Mouse (Mus musculus) myocyte (in vitro differentiated cells): ENCODE results near the gene Celf5. TPM values are rescaled to one million over a fixed set of nuclear protein-coding genes. Genes with fewer than 3 reads are reported as not detected.
"Not testable (repeated sequence)": the region's sequence is repeated elsewhere in the genome, so short reads cannot be mapped to it uniquely, and the experiment has no call there.

Experiments
- H3K27me3 ChIP-seq: one replicate; pipeline ENCODE4 v1.6.1; 2011; ENCODE audit not compliant: control insufficient read depth, insufficient read depth, insufficient read length
- H3K36me3 ChIP-seq: one replicate; pipeline ENCODE4 v1.6.1; 2011; ENCODE audit not compliant: control insufficient read depth, insufficient read depth
- H3K4me2 ChIP-seq: one replicate; pipeline ENCODE4 v1.6.1; 2011; ENCODE audit warnings: low read depth, control low read depth
- H3K4me3 ChIP-seq: one replicate; pipeline ENCODE4 v1.5.1; 2011; ENCODE audit warnings: mild to moderate bottlenecking, control low read depth, moderate library complexity
- H3K79me2 ChIP-seq: one replicate; pipeline ENCODE4 v1.6.1; 2011; ENCODE audit not compliant: control insufficient read depth, insufficient read depth
- H3ac ChIP-seq: one replicate; pipeline ENCODE4 v1.6.1; 2011; ENCODE audit not compliant: control insufficient read depth, insufficient read length
- CEBPB ChIP-seq: IDR thresholded peaks from 2 replicates; pipeline ENCODE4 v1.6.1; 2011; ENCODE audit warnings: mild to moderate bottlenecking, moderate library complexity; ENCODE audit not compliant: poor library complexity, insufficient read depth, severe bottlenecking
- E2F4 ChIP-seq: IDR thresholded peaks from one replicate; pipeline ENCODE4 v1.6.1; 2011; ENCODE audit warnings: mild to moderate bottlenecking, control low read depth, moderate library complexity; ENCODE audit not compliant: insufficient read depth
- MAX ChIP-seq: IDR thresholded peaks from one replicate; pipeline ENCODE4 v1.6.1; 2011; ENCODE audit warnings: low read depth, mild to moderate bottlenecking, control low read depth
- MYOD1 ChIP-seq, 3 experiments: IDR thresholded peaks; one replicate each; pipeline ENCODE4 v1.6.1; 2011; ENCODE audit warnings: control low read depth in 2 of 3, low read depth in 2 of 3, mild to moderate bottlenecking in 2 of 3, moderate library complexity in 1 of 3; ENCODE audit not compliant: insufficient read length in 2 of 3, control insufficient read depth in 1 of 3
- MYOG ChIP-seq, 3 experiments: IDR thresholded peaks; one replicate each; pipeline ENCODE4 v1.6.1; 2011; ENCODE audit warnings: control low read depth in 2 of 3, low read depth in 2 of 3, mild to moderate bottlenecking in 2 of 3; ENCODE audit not compliant: insufficient read length in 2 of 3, control insufficient read depth in 1 of 3, insufficient read depth in 1 of 3
- POLR2A ChIP-seq: IDR thresholded peaks from one replicate; pipeline ENCODE4 v1.6.1; 2011; ENCODE audit warnings: low read depth, mild to moderate bottlenecking, control low read depth, moderate library complexity; ENCODE audit not compliant: insufficient read length
- POLR2AphosphoS2 ChIP-seq: IDR thresholded peaks from one replicate; pipeline ENCODE4 v1.6.1; 2011; ENCODE audit warnings: low read depth, control low read depth; ENCODE audit not compliant: insufficient read length
- REST ChIP-seq: IDR thresholded peaks from one replicate; pipeline ENCODE4 v1.6.1; 2011; ENCODE audit warnings: mild to moderate bottlenecking, control low read depth, moderate library complexity; ENCODE audit not compliant: insufficient read depth, insufficient read length
- SRF ChIP-seq: IDR thresholded peaks from one replicate; pipeline ENCODE4 v1.6.1; 2011; ENCODE audit warnings: low read depth; ENCODE audit not compliant: control insufficient read depth, insufficient read length
- TCF12 ChIP-seq: IDR thresholded peaks from one replicate; pipeline ENCODE4 v1.6.1; 2011; ENCODE audit warnings: mild to moderate bottlenecking, control low read depth; ENCODE audit not compliant: poor library complexity, insufficient read depth, severe bottlenecking
- TCF3 ChIP-seq: IDR thresholded peaks from one replicate; pipeline ENCODE4 v1.6.1; 2011; ENCODE audit warnings: low read depth, control low read depth; ENCODE audit not compliant: insufficient read length
- USF1 ChIP-seq: IDR thresholded peaks from one replicate; pipeline ENCODE4 v1.6.1; 2011; ENCODE audit warnings: low read depth, mild to moderate bottlenecking, control low read depth, moderate library complexity
- polyA plus RNA-seq: library from polyadenylated mRNA; unstranded; fragments of >200 nt; fragmentation: generic; extraction: Trizol; gene quantifications from one replicate; pipeline ENCODE4 v1.2.1, GENCODE M21; 2012; ENCODE audit warnings: missing spikeins

Celf5 gene
- polyA plus RNA-seq, 1 experiment: 0.37 TPM

DNA sequence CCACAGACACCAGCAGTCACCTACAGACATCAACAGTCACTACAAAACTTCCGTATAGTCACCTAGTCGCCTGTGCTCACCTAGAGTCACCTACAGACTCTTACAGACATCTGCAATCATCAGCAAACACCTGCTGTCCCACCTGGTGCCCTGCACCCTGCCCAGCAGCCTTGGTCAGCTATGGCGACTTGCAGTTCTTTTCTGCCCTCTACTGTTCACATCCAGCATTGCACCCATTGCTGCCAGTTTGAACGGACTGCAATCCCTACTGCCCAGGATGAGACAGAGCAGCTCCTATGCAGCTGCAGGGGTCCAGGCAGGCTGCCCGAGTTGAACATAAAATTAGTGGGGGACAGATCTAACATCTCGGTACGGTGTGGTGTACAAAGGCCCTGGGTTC, 32.4 kb downstream of the Celf5 start:
- no peaks in the 10 kb centered on the region for H3K79me2 ChIP-seq
- H3K4me3 ChIP-seq: no peak overlapping the region
- H3K36me3 ChIP-seq: no peaks in the 10 kb centered on the region
- no peak overlapping the region for H3K4me2 ChIP-seq
- TF ChIP-seq MYOG (IDR thresholded peaks at IDR 0.05; ENCODE audit: control insufficient read depth in 1 of 3, insufficient read depth in 1 of 3, insufficient read length in 2 of 3, low read depth in 2 of 3) (peak in 1 of 3 experiments; percentile 37), MYOD1 (IDR thresholded peaks at IDR 0.05; ENCODE audit: control insufficient read depth in 1 of 3, insufficient read length in 2 of 3, low read depth in 2 of 3) (peak in 1 of 3 experiments; percentile 51), MAX (no peak), E2F4 (no peak)
- no peaks in the 10 kb centered on the region for H3K27me3 ChIP-seq
- no peak overlapping the region for H3ac ChIP-seq

DNA sequence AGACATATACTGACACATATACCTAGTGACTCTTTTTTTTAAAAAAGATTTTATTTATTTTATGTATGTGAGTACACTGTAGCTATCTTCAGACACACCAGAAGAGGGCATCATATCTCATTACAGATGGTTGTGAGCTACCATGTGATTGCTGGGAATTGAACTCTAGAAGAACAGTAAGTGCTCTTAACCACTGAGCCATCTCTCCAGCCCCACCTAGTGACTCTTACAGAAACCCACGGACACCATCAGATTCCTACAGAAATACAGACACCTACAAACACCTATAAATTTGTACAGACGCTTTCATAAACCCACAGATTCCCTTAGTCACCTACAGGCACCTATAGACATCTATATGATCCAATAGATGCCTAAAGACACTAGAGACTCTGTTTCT, 37.0 kb downstream of the Celf5 start:
- not testable (repeated sequence) for H3ac ChIP-seq, H3K36me3 ChIP-seq, H3K4me3 ChIP-seq, H3K79me2 ChIP-seq, H3K4me2 ChIP-seq, H3K27me3 ChIP-seq

DNA sequence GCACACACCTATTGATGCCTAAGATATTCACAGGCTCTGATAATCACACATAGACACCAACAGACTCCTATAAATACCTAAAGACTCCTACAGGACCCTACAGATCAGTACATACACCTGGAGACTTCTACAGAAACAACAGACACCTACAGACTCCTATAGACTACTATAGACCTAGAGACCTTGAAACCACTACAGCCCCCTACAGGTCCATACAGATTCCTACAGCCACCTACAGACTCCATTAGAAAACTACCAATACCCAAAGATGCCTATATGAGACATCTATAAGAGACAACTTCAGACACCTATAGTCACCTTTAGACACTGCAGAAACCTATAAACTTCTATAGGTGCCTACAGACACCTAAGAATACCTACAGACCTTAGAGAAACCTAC, 41.5 kb downstream of the Celf5 start:
- no peak overlapping the region for H3ac ChIP-seq
- TF ChIP-seq E2F4 (no peak), USF1 (no peak), TCF12 (no peak), TCF3 (no peak), POLR2A (no peak), MYOD1 (IDR thresholded peaks at IDR 0.05; ENCODE audit: control insufficient read depth in 1 of 3, insufficient read length in 2 of 3, low read depth in 2 of 3) (no peak), SRF (no peak), CEBPB (no peak), POLR2AphosphoS2 (no peak), MAX (no peak), REST (no peak)
- no peaks in the 10 kb centered on the region for H3K79me2 ChIP-seq
- H3K4me3 ChIP-seq: no peak overlapping the region
- no peaks in the 10 kb centered on the region for H3K36me3 ChIP-seq
- H3K4me2 ChIP-seq: no peak overlapping the region
- H3K27me3 ChIP-seq: no peaks in the 10 kb centered on the region

DNA sequence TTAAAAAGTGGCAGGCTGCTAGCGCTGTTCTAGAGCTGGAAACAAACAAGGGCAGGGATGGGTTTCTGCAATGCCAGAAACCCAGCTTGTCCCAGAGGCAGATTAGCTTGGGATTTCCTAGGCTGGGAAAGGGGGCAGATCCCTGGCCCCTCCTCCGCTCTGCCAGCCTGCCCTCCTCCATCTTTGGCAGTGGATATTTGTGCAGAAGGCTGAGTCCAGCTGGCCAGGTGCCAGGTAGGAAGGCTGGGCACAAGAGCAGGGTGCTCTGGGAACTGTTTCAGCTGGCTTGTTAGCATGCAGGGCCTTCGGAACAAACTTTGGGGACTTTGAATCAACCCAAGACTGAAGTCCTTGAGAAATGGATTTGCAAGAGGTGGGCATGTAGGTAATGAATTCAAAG, 47.1 kb downstream of the Celf5 start:
- Histone ChIP-seq H3K79me2 (no peaks in the 10 kb centered on the region), H3K4me3 (no peak overlapping the region), H3K4me2 (no peak overlapping the region), H3K27me3 (no peaks in the 10 kb centered on the region), H3K36me3 (no peaks in the 10 kb centered on the region), H3ac (no peak overlapping the region)
- TF ChIP-seq MYOD1 (IDR thresholded peaks at IDR 0.05; ENCODE audit: control insufficient read depth in 1 of 3, insufficient read length in 2 of 3, low read depth in 2 of 3): no peak
- no peak for TF ChIP-seq SRF
- TF ChIP-seq MAX: no peak
- TF ChIP-seq POLR2A: no peak

- Histone ChIP-seq H3ac (no peak overlapping the region), H3K36me3 (no peaks in the 10 kb centered on the region), H3K79me2 (no peaks in the 10 kb centered on the region), H3K27me3 (no peaks in the 10 kb centered on the region), H3K4me2 (peak overlapping the region; percentile 91), H3K4me3 (no peak overlapping the region)
- TF ChIP-seq TCF3: no peak
- TF ChIP-seq CEBPB: no peak
- peak; percentile 0 for TF ChIP-seq POLR2A
- no peak for TF ChIP-seq MAX
- TF ChIP-seq TCF12: no peak
Observed at GRCm38 (mm10) chr10:81434361-81435263, 47.9 kb downstream of the Celf5 start.

DNA sequence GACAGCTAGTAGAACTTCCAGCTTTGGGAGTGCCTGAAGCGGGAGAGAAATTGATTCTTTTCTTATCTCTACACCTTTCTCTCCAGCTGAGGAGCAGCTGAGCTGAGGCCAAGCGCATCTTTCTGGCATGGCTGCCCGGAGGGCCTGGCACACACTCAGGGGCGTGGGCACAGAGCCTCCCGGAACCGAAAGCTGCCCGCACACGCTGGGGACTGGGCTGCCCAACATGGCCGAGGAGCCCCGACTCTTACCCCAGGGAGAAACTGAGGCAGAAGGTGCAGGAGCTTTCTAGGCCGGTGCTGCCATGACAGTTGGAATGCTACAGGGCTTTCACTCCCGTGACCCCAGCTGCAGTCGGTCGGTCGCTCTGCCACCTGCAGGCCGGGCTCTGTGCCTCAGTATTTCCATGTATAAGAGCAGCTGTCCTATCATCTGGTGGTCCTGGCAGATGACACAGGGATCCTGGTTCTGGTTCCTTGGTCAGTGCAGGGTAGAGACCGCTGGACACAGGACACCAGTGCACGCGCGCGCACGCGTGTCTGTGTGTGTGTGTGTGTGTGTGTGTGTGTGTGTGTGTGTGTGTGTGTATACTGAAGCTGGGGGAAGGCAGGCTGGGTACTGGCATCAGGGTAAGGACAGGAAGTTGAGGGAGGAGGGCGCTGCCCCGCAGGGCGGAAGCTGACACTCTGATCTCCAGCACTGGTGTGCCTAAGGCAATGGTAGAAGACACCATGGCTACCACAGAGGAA, 48.8 kb downstream of the Celf5 start:
- Histone ChIP-seq H3K27me3 (no peaks in the 10 kb centered on the region), H3K4me2 (peak overlapping the region; percentile 91), H3K4me3 (peak overlapping the region; percentile 5), H3K79me2 (peaks cover 5% of the 10 kb centered on the region), H3ac (no peak overlapping the region), H3K36me3 (no peaks in the 10 kb centered on the region)
- TF ChIP-seq REST: no peak
- TF ChIP-seq CEBPB: no peak
- no peak for TF ChIP-seq USF1
- no peak for TF ChIP-seq E2F4
- peak in 1 of 3 experiments; percentile 60 for TF ChIP-seq MYOG (IDR thresholded peaks at IDR 0.05; ENCODE audit: control insufficient read depth in 1 of 3, insufficient read depth in 1 of 3, insufficient read length in 2 of 3, low read depth in 2 of 3)
- TF ChIP-seq MYOD1 (IDR thresholded peaks at IDR 0.05; ENCODE audit: control insufficient read depth in 1 of 3, insufficient read length in 2 of 3, low read depth in 2 of 3): peak in 2 of 3 experiments; percentile 22 to 34
- TF ChIP-seq POLR2A: peak; percentile 27
- no peak for TF ChIP-seq SRF
- no peak for TF ChIP-seq TCF12
- TF ChIP-seq MAX: no peak
